Mouse (Mus musculus): ENCODE results near the gene 1700123O20Rik.

GRCm38 (mm10) chr14:54736555-54737552 is 50.8 kb downstream of the 1700123O20Rik start:
- no peak for TF ChIP-seq MAFK (IDR thresholded peaks at IDR 0.05; ENCODE audit: insufficient read depth, low read depth, low read length)
- no peak for TF ChIP-seq ZC3H11A (IDR thresholded peaks at IDR 0.05; ENCODE audit: borderline replicate concordance, low read depth, low read length)
- TF ChIP-seq CHD2 (IDR thresholded peaks at IDR 0.05; ENCODE audit: low read depth, low read length), result no peak
- no peak for TF ChIP-seq HCFC1 (IDR thresholded peaks at IDR 0.05; ENCODE audit: borderline replicate concordance, insufficient read depth, low read length)
- no peak for TF ChIP-seq ZNF384 (IDR thresholded peaks at IDR 0.05; ENCODE audit: low read depth, low read length)
